Mouse (Mus musculus) kidney, adult 11 months (tissue): ENCODE results near the gene Hmg20b.
A peak's percentile ranks its signal among the peaks of the same experiment; 100 is the strongest.

Source experiments
- DNase-seq: peaks from one replicate; pipeline ENCODE4 v3.0.0; 2022

Hmg20b gene

DNA sequence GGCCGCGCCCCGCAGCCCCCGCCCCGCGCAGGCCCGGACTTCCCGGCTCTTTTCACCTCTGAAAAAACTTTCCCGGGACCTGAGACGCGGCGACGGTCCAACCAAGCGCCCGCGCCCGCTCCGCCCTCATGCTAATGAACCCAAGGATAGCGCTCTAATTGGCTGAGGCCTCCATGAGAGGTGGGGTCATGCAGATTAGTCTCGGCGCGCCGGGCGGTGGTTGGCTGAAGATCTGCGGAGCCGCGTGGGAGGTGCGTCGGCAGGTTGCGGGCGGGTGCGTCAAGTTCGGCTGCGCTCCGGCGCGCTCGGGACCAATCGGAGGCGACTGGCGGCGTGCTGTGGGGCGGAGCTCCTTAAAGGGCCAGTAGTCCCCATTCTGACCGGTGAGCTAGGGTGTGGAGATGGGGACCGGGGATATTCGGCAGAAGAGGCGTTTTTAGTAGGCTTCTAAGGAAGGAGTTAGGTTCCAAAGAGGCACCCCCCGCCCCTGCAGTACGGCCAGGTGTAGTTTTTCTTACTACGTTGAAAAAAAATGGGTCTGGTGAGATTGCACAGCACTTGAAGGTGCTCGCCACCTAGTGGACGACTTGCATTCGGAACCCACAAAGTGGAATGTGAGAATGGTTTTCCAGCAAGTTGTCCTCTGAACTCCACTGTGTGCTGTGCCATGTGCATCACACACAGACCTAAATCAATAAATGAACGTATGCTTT is at the start of gene Hmg20b:
Gene Hmg20b, minus strand, starts transcription at position 130 of the 713 bp plus-strand sequence.
- peak; percentile 99 for DNase-seq

DNA sequence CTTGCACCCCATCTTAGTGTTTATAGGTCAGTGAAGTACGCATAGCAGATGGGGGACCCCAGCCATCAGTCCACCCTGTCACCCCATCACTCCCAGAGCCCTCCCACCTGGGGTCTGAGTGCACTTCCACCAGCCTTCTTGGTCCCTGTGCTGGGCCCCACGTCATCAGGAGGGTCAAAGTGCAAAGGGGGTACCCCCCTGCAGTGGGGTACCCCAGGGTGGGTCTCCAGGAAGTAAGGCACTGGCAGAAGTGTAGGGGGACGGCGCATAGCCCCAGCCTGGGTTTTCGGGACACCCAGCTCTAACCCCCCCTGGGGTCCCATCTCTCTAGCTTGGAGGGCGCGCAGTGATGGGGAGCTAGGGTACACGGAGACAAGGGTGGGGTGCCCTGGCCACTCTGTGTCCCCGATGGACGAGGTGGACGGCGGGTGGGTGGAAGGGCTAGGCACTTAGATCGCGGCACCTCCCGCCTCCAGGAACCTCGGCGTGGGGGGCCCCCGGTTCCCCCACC is 49.6 kb upstream of the Hmg20b start:
- DNase-seq, result no peak

DNA sequence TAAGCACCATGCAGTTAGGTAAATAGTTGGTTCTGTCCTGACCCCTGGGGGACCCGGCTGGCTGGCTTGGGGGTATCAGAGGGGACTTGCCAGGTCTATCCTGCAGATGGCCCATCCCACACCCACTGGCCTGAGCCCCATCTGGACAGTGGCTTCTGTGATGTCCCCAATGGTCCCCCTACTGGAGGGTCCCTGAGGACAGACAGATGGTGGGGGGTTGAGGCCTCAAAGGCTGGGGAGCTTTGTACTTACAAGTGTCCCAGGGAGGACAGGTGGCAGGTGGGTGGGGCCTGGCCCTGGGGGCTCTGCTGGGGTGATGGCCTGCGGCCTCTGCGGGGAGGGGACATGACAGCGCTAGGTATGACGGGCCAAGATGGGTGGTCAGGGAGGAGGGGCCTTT is 49.0 kb upstream of the Hmg20b start:
- no peak for DNase-seq

DNA sequence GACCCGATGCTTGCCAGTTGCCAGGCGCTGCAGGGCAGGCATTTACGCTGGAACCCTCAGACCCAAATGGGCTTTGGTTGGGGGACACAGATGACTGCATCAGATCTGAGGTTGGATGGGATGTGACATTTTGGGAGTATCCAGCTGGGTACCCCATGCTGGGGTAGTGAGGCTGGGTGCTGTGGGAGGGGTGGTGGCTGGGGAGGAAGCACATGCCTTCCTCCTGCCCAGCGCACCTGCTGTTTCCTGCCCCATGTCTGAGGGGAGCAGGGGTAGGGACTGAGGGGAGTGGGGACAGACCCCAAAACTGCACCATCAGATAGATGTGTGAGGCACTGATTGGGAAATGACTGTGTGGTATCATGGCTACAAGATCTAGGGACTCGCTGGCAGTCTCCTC is 46.5 kb upstream of the Hmg20b start:
- no peak for DNase-seq

DNA sequence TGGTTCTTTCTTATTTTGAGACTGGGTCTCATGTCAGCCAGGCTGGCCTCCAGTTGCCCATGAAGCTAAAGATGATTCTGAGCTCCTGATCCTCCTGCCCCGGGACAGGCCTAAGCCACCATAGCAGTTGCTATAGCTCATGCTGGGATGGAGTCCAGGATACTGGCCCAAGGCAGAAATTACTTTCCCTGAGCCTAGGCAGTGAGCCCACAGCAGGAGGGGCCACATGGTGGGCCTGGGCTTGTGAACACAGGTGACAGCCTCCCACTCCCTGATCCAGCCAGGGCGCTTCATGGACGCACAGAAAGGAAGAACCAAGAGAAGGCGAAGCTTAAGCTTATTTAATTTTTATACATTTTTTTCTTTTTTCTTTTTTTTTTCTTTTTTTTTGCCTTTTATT is 45.6 kb upstream of the Hmg20b start:
- no peak for DNase-seq

DNA sequence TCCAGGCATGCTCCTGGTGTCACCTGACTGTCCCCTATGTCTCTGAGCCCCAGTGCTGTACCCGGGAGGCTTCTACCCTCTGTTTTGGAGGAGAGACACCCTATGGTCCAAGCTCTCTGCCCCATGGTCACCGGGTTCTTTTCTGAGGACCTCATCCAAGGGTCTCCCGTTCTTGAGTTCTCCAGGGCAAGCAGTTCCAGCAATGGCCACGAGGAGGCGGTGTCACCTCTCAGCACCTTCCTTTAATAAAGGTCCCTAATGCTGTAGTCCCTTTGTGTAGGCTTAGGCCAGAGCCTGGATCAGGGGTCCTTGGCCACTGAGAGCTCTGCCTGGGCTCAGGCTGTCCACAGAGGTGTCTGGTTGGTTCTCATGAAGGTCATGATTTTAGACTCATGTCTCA is 44.8 kb upstream of the Hmg20b start:
- DNase-seq, result peak; percentile 61

DNA sequence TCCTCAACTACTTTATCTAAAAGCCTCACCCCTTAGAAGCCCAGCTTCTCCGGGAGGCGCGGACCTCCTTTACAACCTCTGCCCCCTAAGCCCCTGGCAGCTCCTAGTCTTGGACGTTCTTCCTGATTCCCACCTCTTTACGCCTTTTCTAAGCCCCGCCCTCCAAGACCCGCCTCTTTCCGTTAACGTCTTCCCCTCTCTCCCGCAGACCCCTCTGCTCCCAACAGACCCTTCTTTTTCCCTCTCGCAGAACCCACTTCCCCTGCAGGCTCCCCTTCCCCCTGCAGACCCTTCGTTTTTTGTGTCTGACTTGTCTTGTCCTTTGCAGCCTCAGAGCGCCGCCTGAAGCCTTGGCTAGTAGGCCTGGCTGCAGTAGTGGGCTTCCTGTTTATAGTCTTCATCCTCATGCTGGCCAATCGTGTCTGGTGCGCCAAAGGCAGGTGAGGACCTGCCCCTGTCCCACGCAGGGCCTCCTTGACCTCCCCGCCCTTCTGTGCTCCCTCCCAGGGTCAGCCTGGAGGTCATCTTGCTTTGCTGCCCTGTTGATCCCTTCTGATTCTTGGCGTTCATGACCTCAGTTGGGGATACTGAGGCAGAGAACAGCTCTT is 43.3 kb upstream of the Hmg20b start:
- DNase-seq, result no peak

DNA sequence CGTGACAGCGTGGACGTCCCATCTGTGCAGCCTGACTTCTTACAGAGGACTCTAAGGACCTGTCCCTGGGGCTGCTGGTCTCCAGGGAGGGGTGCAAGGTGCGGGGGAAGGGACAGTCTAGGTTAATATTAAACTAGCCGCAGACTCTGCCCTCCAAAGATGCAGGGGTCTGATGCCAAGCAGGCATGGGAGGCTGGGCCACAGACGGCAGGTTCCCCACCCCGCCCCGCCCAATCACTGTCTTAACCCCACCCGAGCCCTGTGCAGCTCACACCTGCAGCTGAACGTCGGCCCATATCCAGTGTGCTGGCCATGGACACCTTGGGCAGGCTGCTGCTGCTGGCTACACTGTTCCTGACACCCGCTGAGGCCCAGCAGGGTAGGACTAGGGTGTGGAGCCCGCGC is 42.5 kb upstream of the Hmg20b start, which contains the start of gene Smim24:
Gene Smim24, plus strand, starts transcription at position 271 of the 405 bp plus-strand sequence.
- DNase-seq, result peak; percentile 90

DNA sequence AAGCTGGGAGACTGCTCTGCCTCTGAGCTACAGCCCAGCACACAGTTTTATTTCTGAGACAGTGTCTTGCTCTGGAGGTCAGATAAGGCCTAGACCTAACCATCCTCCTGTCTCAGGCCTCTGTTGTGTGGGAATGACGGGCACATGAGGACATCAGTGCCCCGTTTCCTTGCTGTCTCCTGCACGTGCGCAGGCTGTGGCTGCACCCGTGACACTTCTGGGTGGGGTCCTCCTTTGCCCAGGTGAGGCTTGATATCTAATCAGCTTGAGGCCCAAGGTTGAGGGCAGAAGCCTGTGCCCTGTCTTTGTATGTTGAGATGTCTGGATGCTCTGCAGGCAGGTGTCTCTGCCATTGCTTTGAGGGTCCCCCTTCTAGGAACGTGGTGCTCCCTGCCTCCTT is 42.0 kb upstream of the Hmg20b start:
- DNase-seq, result no peak

DNA sequence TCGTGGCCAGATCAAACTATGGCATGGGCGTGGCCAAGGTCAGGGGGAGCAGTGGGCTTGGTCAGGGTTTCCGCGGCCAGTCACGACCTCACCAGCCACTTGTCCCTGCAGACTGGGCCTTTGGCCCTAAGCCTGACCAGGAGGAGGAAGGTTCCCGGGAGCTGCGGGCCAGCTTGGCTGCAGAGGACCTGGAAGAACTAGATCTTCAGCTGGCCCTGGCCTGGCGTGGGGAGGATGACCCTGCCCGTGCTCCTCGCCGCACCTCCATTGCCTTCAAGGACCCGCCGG is 40.3 kb upstream of the Hmg20b start:
- no peak for DNase-seq

DNA sequence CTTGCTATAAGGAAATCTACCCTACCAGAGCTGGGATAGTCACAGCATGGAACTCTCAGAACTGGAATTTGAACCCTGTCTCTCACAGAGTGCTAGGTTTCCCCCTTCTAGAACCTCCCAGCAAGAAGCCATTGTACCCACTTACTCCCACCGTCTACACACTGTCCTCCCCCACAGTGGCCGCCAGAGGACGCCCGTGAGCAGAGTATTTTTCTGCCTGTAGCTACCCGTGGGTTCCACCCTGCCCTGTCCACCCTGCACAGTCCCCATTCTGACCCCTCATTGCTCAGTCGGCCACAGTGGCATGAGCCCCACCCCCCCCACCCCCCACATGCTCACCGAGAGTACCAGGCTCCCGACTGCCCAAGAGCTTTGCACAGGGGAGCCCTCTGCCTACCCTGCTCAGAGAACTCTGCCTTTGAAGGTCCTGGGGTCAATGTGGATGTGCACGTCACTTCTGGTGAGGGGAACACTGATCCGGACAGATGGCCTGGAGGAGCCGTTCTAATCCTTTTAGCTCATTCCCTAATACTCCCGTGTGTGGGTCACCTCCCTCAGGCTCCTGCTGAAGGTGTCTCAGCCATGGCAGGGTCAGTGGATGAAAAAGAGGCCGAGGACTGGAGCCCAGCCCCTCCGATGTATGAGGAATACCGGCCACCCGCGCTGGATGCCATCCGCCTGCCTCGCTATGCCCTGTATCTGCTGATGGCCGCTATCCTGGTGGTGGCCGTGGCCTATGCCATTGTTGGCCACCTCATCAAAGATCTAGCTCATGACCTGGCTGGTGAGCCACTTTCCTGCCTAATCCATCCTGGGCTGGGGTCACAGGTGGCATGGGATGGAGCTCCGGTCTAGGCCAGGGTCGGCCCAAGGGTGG is 39.8 kb upstream of the Hmg20b start:
- peak; percentile 51 for DNase-seq

DNA sequence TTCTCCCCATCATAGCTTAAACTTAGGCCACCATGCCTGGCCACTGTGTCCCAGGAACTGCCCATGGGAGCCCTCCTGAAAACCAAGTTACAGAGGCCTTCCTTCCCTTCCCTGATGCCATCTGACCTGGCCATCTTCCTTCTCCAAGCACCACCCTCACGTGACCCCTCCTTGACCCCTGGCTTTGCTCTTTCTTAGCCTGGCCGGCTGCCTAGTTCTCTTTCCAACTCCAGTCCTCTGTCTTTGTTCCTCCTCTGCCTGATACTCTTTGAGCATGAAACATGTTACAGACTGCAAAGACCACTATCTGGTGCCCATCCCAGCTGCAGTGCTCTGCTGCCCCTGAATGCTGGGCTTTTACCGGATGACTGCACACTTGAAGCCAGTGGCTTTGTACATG is 39.1 kb upstream of the Hmg20b start:
- DNase-seq, result peak; percentile 66

DNA sequence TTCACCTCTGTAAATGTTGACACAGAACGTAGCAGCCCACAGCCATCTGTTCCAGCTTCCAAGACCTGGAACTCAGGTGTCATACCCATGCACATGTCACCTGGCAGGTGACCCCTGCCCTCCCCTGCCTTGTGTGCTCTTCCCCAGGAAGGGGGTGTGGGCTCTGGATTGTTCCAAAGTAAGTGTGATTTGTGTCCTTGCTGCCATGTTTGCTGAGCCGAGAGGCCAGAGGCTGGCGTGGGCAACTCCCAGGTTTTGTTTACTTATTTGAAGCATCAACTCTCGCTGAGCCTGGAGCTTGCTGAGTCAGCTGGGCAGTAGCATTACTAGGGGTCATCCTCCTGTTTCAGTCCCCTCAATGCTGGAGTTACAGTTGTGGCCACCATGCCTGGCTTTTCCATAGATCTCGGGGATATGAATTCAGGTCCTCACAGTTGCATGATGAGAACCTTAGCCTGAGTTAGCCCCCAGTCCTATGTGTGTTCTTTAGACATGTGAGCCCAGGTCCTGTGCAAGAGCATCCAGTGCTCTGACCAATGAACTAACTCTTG is 38.3 kb upstream of the Hmg20b start, which contains the start of gene Gm48552:
Gene Gm48552, plus strand, starts transcription at position 501 of the 551 bp plus-strand sequence.
- DNase-seq, result no peak

DNA sequence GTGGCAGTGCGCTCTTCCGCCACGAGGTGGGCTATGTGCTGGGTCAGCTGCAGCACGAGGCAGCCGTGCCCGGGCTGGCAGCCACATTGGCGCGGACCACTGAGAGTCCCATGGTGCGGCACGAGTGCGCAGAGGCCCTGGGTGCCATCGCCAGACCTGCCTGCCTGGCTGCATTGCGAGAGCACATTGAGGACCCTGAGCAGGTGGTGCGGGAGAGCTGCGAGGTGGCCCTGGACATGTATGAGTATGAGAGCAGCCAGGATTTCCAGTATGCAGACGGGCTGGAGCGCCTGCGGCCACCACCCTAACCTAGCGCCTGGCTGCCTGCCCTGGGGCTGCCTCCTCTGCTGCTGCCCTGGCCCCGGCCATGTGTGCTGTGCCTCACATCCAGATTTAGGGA is 37.4 kb upstream of the Hmg20b start:
- no peak for DNase-seq

DNA sequence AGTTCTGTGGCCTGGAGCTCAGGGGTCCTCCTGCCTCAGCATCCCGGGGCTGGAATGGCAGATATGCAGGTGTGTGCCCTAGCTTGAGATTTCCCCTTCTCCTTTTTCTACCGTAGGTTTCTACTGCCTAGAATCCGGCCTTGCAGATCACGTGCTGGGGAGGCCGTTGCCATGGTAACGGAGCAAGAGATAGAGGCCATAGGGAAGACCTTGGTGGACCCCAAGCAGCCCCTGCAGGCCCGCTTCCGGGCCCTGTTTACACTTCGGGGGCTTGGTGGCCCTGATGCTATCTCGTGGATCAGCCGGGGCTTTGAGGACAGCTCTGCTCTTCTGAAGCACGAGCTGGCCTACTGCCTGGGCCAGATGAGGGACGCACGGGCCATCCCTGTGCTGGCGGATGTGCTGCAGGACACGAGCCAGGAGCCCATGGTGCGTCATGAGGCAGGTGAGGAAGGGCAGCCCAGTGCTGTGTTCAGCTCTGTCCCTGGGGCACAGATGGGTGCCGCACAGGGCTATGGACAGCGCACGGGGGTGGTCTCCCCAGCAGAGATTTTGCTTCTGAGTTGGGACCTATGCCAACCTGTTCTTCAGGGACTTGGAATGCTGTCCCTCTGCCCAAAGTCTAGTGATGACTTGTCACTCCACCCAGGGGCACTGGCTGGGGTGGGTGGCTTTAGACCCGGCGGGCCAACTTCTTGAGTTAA is 35.5 kb upstream of the Hmg20b start:
- no peak for DNase-seq

DNA sequence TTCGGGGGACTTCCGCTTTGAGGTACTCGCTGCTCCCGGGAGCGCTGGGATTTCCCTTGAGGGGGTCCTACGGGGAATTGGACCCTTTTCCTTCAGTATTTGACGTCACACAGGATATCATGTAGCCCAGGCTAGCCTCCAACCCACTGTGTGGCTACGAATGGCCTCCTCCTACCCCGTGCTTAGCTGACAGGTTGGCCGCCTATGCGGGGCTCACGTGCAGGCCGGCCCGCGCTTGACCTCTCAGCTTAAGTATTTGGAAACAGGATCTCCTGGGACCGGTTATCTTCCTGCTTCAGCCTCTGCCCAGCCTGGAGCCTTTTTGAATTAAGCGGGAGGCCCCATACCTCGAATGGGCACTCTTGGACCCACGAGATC is 34.3 kb upstream of the Hmg20b start:
- DNase-seq, result no peak

DNA sequence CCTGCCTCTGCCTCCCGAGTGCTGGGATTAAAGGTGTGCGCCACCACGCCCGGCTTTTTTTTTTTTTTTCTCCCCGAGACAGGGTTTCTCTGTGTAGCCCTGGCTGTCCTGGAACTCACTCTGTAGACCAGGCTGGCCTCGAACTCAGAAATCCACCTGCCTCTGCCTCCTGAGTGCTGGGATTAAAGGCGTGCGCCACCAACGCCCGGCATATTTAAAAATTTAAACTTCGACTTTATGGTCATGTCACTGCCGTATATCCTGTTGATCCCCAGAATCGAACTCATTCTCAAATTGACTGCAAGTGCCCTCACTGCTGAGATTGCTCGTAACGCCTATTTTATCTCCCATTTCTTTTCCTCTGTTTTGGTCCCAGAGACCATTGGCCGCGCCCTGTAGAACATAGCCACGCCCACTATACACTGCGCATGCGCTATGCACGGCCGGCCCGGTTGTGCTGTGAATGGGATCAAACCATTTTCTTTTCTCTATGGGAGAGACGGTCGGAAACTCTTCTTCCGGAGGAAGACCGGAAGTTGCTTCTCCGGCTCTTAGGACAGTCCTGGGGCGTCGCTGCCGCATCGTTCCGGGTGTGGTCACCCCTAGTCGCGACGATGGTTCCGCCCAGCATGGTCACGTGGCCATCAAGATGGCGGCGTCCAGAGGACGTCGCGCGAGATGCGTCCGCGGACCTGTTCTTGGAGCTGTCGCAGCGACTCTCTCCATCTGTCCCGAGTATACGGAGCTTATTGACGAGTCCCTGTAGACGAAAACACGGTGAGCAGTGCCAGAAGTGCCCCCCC is 33.7 kb upstream of the Hmg20b start, which contains the start of the genes Dohh and Gm48551:
Gene Dohh, plus strand, starts transcription at position 627 of the 803 bp plus-strand sequence.
Gene Gm48551, plus strand, starts transcription at position 665 of the 803 bp plus-strand sequence.
- peak; percentile 98 for DNase-seq

DNA sequence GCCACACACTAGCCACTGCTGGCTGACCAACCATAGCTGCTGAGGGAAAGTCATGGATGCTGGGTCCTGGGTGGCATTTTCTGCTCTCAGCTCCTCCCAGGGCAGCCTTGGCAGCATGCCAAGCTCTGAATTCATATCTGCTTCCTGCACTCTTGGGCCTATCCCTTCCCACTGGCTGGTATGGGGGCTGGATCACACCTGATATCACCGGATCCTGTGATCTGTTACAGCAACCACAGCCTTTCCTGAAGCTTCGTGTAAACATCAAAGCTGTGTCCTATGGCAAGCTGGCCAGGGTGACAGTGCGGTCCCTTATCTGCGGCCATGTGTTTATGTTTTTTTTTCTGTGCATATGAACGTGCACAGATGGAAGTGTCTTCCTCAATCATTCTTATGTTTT is 31.8 kb upstream of the Hmg20b start:
- no peak for DNase-seq

DNA sequence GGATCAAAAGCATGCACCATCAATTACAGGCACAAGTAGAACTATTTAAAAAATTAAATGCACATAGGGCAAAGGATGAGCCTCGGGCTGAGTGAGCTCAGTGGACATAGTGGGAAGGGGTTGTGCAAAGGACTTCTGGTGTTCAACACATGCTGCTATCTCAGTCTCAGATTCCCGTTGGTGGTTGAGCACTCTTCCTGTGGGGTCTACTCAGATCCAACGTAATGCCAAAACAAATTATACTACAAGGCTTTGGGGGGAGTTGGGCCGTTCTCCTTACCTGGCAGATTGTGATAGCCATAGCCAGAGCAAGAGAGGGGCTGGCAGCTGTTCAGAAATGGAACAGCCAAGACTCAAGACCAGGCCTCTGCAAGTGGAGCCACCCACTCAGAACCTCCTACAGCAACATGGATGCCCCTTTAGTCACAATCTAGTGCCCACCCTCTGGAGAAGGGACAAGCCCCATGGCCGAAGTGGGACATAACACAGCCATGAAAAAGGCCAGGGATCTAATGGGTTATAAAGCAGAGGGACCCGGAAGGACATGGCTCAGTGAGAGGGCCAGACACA is 29.6 kb upstream of the Hmg20b start:
- no peak for DNase-seq

DNA sequence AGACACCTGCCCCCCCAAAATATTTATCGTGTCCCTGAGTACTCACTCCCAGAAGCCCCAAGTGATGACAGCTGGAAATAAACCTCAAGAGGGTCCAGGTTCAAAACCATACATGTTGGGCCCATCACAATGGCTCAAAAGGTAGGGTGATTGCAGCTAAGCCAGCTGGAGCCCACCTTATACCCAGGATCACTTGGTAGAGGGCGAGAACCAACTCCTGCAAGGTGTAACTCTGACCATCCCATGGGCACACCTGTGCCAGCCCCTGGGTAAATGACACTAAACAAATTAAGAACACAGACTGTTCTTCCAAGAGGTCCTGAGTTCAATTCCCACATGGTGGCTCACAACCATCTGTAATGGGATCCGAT is 28.9 kb upstream of the Hmg20b start:
- DNase-seq, result no peak

DNA sequence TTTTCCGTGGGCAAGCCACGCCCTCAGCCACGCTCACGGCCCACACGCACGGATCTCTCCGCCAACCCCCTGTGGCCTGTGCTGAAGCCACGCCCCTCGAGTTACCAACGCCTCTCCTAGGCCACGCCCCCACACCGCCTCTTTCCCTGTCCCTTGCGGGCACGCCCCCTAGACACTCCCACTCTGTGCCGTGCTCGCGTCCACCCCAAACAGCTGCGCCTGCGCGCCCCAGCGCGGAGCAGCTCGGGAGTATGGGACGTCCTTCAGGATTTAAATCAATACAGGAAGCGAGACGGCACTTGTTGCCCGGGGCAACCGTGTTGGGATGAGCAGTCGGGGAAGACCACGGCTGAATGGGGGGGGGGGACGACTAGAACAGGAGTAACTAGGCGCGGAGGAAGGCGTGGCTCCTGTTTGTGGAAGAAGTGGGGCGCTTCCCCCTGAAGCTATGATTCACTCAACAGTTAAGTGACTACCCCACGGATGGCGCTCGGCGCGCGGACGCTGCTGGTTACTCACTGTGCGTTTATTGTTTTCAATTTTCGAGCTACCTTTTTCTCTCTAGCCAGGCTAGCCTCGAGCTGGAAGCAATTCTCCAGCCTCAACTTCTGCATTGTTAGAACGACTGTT is 28.4 kb upstream of the Hmg20b start:
- DNase-seq, result peak; percentile 100
